Mouse (Mus musculus): ENCODE measurements around the gene Olfml2b.

Gene Olfml2b

DNA sequence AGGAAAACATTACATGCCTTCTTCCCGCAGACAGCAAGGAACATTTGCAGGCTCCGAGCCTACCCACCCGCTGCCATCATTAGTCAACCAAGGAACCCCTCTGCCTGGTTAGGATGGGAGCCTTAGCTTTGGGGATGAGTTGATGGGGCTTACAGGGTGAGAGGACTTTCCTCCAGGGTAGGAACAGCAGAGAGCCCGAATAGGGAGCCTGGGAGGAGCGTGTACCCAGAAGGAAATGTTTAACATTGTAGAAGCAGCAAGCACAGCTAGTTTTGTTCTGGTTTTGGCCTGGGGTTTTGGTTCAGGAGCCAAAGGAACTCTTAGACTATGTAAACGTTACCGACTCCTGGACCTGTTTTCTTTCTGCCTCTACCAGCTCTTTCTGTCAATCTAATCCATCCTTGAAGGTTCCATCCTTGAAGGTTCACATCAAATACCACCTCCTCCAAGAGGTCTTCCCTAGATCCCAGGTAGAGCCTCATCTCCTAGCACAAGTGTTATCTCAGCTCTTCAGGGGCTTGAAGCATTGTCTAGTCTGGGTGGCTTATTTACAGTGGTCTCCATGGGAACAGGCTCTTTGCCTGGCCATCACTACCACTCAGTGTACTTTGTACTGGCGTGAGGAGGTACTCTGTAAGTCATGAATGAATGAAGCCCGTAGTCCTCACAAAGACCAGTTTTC lies 2.4 kb downstream of the Olfml2b start:
- DNase-seq (ENCODE audit: low spot score): no peak

DNA sequence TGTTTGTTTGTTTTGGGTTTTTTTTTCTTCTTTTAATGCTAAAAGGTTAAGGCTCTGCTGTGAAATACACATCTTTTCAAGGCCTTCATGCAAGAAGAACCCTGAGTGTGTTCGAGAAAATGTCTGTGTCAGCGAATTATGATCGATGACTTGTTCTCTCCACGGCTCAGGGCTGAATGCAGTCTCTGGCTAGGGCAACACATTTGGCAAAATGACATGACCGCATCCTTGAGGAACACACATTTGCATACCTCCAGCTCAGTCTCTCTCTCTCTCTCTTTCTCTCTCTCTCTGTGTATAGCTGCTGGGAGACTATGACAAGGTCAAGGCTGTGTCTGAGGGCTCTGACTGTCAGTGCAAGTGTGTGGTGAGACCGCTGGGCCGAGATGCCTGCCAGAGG lies 3.0 kb downstream of the Olfml2b start:
- no peak for DNase-seq (ENCODE audit: low spot score)

DNA sequence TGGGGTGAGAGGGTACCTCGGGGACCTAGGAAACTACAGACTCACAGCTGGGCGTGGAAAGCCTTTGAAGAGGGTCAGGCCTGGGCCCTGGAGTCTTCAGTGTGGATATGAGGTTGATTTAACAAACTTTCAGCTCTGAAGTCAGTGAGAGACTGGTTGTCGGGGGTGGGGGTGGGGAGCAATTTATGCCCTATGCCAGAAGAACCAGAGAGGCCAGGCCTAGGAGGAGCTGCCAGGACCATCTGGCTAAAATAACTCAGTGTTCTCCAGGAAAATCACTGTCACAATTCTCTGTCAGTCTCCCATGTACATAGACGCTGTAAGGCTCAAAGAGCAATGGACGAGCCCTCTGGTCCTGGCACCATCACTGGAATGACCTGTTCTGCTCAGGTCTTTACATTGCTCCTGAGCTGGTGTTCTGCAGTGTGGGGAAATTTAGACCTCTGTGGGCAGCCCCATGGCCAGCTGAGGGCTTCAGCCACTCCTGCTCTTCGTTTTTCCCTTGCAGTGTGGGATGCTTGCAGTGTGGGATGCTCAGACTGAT lies 3.7 kb downstream of the Olfml2b start:
- no peak for DNase-seq (ENCODE audit: low spot score)

DNA sequence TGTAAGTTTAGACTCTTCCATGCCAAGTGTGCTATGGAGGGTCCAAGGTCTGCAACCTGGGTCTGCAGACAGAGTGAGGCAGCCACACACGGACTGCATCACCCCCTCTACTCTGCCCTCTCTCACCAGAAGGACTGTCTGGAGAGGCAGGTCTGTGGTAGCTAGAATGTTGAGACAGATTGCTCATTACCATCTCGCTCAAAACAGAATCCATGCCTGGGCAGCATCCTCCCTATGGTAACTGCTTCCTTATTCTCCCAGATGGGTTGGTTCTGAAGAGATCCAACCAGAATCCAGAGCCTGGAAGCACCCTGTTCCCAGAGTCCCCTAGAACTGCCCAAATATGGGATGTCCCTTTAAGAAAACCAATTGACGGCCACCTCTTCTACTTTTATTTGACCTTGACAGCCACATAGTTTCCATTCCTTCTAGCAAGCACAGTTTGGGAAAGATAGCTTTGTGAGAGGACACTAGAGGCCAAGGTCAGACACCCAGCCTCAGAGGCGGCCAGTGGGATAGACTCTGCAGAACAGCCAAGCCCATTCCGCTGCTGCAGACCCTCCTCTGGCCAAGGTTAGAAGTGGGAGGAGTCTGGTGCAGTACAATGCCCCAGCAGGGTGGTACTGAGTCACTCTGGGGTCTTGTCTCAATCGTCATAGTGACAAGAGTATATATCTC lies 6.9 kb downstream of the Olfml2b start:
- DNase-seq (ENCODE audit: low spot score): no peak

DNA sequence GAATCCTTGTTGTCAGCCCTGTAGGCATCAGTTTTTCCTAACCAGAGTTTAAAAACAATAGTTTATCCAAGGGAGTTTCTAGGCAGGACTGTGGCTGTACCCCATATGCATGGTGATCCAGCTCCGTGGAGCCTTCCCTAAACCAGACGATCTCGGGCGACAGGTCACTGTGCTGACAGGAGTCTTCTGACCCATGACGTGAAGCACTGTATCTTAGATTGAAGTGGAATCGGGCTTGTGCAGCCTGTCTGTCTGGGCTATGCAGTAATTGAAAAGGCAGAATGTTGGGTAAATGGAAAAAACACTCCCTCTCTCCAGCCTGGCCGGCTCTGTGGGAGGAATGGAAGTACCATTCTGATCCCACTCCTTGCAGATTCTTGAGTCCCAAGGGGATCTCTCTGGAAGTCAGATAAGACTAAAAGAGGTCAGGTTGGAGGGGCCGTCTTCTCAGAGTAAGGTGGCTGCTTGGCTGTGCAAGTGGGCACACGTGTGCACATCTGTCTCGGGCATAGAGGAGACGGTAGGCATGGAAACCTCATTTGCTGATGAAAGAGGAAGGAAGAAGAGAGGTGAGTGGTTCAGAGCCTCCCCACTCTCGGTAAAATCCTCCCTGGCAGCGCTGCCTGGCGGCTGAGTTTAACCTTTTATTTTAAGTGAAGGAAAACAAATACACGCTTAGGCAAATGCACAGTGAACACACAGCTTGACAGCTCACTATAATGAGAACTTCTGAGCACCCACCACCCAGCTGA lies 7.8 kb downstream of the Olfml2b start:
- no peak for DNase-seq (ENCODE audit: low spot score)

DNA sequence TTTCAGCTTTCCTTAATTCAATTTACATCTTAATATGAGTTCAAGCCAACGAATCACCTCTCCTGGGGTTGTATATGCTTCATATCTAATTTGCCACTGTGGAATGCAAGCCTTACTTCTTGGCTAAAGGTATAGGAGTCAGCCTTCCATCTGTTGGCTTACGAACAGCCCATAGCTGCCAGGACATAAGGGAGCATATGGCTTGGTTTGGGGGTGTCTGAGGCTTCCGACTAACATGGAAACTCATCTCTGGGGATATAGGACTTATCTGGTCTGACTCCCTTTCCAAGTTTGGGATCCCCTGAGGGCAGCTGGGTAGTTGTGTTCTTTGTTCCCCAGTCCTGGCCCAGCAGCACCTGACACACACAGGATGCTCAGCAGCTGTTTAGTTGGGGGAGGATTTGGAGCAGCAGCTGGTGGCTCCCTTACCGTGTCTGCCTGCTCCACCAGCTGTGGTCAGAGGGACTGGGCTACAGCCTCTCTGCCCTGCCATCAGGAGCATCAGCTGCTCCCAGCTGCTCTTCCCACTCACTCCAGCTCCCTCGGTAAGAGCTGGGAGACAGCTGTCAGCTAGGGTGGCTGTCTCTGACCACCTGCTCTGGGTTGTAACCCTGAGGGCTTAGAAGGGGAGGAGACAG lies 11.1 kb downstream of the Olfml2b start:
- no peak for DNase-seq (ENCODE audit: low spot score)

- no peak for DNase-seq (ENCODE audit: low spot score)
These were observed 12.3 kb downstream of the Olfml2b start for GRCm38 (mm10) chr1:170656518-170657227.

DNA sequence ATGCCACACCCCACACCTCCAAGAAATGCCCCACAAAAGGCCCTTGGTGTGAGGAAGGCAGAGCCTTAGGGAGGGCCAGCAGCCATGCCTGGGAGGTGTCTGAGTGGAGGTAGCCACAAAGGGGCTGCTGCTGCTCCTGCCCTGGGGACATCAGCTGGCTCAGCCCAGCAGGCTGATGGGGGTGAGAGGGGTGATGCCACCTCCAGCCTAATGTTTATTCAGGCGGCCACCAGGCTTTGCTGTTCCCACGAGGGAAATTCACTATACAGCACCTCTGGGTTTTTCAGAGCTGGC lies 12.8 kb downstream of the Olfml2b start:
- DNase-seq (ENCODE audit: low spot score): no peak

- DNase-seq (ENCODE audit: low spot score): no peak
These were observed 13.4 kb downstream of the Olfml2b start for GRCm38 (mm10) chr1:170657643-170658314.

GRCm38 (mm10) chr1:170659260-170659659 lies 14.9 kb downstream of the Olfml2b start:
- no peak for DNase-seq (ENCODE audit: low spot score)

- DNase-seq (ENCODE audit: low spot score): no peak
These were observed 20.4 kb downstream of the Olfml2b start for GRCm38 (mm10) chr1:170664620-170665185.

- no peak for DNase-seq (ENCODE audit: low spot score)
These were observed 20.9 kb downstream of the Olfml2b start for GRCm38 (mm10) chr1:170665200-170665599.

DNA sequence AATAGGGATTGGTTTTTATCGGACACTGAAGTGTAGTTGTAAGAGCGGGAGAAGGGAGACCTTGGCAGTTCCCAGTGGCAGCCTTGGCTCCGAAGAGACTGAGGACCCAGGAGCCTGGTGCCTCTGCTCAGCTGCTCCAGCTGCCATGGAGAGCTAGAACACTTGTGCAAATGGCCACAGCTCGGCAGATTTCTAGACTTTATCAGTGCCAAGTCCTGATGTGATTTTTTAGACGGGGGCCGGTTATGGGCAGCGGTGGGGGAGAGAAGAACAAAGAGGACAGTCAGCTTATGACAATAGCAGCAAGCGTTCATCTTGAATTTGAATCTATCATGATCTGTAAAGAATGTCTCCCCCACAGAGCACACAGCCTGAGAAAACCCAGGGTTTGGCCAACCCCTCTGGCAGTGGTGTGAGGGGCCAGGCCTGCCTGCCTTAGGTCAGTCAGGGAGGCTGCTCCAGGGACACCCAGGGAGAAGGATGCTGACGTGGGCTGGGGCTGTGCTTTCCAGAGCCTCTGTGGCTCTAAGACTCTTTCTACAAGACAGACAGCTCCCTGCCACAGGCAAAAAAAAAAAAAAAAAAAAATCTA lies 29.9 kb downstream of the Olfml2b start:
- no peak for DNase-seq (ENCODE audit: low spot score)

DNA sequence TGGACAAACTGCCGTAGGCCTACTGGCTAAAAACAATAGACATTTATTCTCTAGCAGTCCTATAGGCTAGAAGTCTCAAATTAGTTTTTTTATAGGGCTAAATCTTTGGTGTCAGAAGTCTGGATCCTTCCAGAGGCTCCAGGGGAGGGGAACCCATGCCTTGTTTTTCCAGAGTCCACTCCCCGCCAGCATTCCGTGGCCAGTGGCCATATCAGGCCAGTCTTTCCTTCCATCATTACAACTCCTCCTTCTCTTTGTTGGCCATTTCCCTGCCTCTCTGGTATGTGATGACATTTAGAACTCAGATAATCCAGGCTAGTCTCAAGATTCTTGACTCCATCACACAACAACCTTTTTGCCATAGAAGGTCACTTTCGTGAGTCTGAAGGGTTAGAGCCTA lies 33.3 kb downstream of the Olfml2b start:
- DNase-seq (ENCODE audit: low spot score): no peak

DNA sequence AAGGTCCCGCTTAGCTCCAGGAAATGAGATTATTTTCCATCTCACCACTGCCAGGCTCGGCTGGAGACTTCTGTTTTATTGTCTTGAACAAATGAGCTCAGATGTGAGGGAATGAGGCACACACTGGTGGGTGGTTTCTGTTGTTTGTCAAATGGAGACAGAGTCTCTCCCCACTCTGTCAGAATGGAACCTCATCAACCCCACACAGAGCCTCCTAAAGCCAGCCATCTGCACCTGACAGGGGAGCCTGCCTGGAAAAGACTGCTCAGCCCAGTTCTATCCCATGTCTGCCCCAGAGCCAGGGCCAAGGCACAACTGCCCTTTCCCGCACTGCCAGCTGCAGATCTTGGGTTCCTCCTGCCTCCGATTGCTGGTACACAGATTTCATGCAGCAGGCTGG lies 34.5 kb downstream of the Olfml2b start:
- DNase-seq (ENCODE audit: low spot score): no peak

DNA sequence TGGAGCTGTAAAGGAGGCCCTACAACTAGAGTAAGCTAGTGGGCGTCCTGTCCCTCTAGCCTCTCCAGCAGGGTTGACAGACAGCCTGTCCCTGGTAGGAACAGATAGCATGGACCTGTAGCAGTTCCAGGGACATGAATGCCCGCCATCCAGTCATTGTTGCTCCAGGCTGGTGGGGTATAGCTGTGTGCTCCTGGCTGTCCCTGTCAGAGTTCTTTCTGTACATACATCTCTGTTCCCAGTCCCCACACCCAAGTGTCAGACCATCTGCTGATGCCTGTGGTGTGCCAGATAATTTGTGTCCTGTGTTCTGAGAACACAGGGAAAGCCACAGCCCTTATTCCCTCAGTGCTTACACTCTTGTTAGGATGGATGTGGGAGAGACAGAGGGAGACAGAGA lies 35.3 kb downstream of the Olfml2b start:
- DNase-seq (ENCODE audit: low spot score): no peak

DNA sequence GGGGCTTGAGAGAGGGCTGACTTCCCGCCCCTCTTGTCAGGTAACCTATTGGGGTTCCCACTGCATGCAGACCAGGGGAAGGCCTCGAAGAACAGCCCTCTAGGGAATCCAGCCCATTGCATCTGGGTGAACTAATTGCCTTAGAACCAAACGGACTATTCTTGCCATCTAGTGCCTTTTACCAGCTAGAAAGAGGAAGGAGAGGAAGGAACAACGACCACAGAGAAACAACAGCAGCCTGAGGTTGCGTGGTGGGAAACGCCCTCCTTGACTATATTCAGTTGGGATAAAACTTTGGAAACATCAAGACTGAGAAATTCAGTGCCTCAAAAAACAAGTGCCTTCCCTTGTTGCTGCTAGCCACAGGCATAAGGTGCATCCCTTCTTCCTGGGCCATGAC lies 39.5 kb downstream of the Olfml2b start:
- DNase-seq (ENCODE audit: low spot score): no peak

- DNase-seq (ENCODE audit: low spot score): no peak
These were observed 45.4 kb downstream of the Olfml2b start for GRCm38 (mm10) chr1:170689773-170690172.

DNA sequence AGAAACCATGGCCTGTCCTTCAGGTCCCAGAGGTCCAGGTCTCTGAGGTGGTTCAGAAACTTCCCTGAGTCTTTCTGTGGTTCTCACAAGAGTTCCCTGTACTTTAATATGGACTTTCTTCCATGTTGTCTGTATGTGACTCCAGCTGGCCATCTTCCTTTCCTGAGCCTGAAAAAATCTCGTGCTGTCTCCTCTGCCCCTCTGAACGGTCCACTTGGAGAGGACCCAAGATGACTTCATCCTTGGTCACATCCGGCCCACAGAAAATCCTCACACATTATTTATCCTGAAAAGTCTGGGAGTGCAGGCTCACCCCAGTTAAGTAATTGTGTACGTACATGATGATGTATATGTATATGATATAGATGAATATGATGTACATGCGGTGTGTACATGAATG lies 47.0 kb downstream of the Olfml2b start:
- no peak for DNase-seq (ENCODE audit: low spot score)

DNA sequence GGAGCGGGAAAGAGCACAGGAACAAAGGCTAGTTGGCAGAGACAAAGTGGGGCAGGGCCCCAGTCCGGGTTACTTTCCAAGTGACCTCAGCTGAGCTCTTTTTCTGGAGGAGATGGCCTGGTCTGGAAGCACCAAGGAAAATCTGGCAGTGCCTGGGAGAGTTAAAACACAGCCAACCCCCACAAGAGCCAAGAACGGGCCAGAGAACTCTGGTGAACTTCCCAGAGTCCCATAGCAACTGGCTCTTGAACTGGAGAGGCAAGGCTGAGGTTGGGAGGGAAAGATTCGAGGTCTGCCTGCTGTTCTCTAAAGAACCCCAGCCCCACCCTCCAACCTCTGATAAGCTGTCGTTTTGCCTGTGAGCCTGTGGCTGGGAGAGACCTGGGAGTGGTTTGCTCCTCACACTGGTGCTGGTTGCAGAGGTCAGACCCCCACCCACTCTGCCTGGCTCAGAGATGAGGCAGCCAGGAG lies 50.5 kb downstream of the Olfml2b start:
- DNase-seq (ENCODE audit: low spot score): peak; percentile 43

DNA sequence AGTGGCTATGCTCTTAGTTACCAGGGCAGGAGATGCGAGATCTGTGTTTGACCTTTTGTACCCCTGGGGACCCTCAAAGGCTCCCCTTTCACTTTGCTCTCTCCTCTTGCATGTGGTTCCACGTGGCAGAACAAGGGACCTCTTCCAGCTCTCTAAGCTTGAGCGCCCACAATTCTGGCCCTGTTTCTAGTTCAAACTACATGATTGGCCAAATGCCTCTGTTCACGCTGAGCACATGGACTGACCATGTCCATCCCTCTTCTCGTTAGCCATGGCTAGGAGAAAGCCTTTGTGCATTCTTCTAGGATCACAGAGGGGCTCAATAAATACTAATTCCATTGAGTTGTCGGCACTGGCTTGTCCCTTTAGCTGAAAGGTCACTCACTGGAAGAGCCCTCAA lies 51.0 kb downstream of the Olfml2b start:
- DNase-seq (ENCODE audit: low spot score): no peak
